Mouse (Mus musculus) kidney, embryonic 14.5 days (tissue): ENCODE results near the gene Ubl3. TPM values are rescaled to one million over a fixed set of nuclear protein-coding genes. Genes with fewer than 3 reads are reported as not detected.

ENCODE experiments used
- ATAC-seq: fragments of 200-750 bp; cut with Nextera tagmentation; 2 replicates; pipeline ENCODE4 v1.8.0; 2017; ENCODE audit warnings: moderate number of reproducible peaks, mild to moderate bottlenecking, moderate TSS enrichment, moderate library complexity; ENCODE audit not compliant: low FRiP score, low TSS enrichment
- H3K27ac ChIP-seq: fragments of 300-500 bp; sonication (generic); 2 replicates; pipeline ENCODE4 v1.5.1; 2014; ENCODE audit warnings: low read depth, mild to moderate bottlenecking, low read length, moderate library complexity, mixed read lengths
- H3K27me3 ChIP-seq: fragments of 300-500 bp; sonication (generic); 2 replicates; pipeline ENCODE4 v1.6.1; 2014; ENCODE audit warnings: mild to moderate bottlenecking, low read length; ENCODE audit not compliant: control insufficient read depth, insufficient read depth
- H3K36me3 ChIP-seq: fragments of 300-500 bp; sonication (generic); 2 replicates; pipeline ENCODE4 v1.6.1; 2014; ENCODE audit warnings: low read length, mixed read lengths; ENCODE audit not compliant: control insufficient read depth, insufficient read depth
- H3K4me1 ChIP-seq: fragments of 300-500 bp; sonication (generic); 2 replicates; pipeline ENCODE4 v1.6.1; 2014; ENCODE audit warnings: low read length, mixed read lengths; ENCODE audit not compliant: control insufficient read depth, insufficient read depth
- H3K4me2 ChIP-seq: fragments of 300-500 bp; sonication (generic); replicated peaks from 2 replicates; pipeline ENCODE4 v1.6.1; 2014; ENCODE audit warnings: low read depth, mild to moderate bottlenecking, low read length
- H3K4me3 ChIP-seq: fragments of 300-500 bp; sonication (generic); 2 replicates; pipeline ENCODE4 v1.5.1; 2014; ENCODE audit warnings: mild to moderate bottlenecking, low read length
- H3K9ac ChIP-seq: fragments of 300-500 bp; sonication (generic); 2 replicates; pipeline ENCODE4 v1.6.1; 2014; ENCODE audit warnings: low read depth, mild to moderate bottlenecking, low read length, moderate library complexity
- H3K9me3 ChIP-seq: fragments of 300-500 bp; sonication (generic); 2 replicates; pipeline ENCODE4 v1.6.1; 2016; ENCODE audit warnings: low read length; ENCODE audit not compliant: control insufficient read depth
- WGBS: fragments of 180-500 bp; shearing (Covaris S2); extraction: QIAGEN DNeasy Blood & Tissue Kit; methylation state at CpG from one replicate; pipeline ENCODE4 v1.1.7; 2014; 5-methylcytosine and 5-hydroxymethylcytosine counted together
- polyA plus RNA-seq: library from polyadenylated mRNA; unstranded; fragments of >200 nt; fragmentation: Nextera tagmentation; extraction: Ambion mirVana; gene quantifications from 2 replicates; pipeline ENCODE4 v1.2.1, GENCODE M21; 2014

The Ubl3 gene
- polyA plus RNA-seq, 1 experiment from 2014 or later, result 78.2 TPM

GRCm38 (mm10) chr5:148554701-148555100 is 2.1 kb upstream of the Ubl3 start:
- H3K9ac ChIP-seq, result no peak overlapping the region; the same call in 1 of the 2 replicates
- ATAC-seq, result no peak
- WGBS, result 4% methylated on average over 16 of the region's 16 CpGs
- no peak overlapping the region for H3K27ac ChIP-seq
- no peaks in the 10 kb centered on the region for H3K36me3 ChIP-seq
- H3K4me1 ChIP-seq, result peaks cover 12% of the 10 kb centered on the region
- no peaks in the 10 kb centered on the region for H3K27me3 ChIP-seq
- H3K9me3 ChIP-seq, result no peaks in the 10 kb centered on the region
- H3K4me2 ChIP-seq, result peak overlapping the region; percentile 39
- 0 out of 2 replicates have a peak overlapping the region, but pooled peaks have one; percentile 13 for H3K4me3 ChIP-seq

GRCm38 (mm10) chr5:148554242-148554641 is 1.7 kb upstream of the Ubl3 start:
- Histone ChIP-seq H3K4me1 (peaks cover 17% of the 10 kb centered on the region), H3K27me3 (no peaks in the 10 kb centered on the region), H3K4me3 (no peak overlapping the region), H3K36me3 (no peaks in the 10 kb centered on the region), H3K9ac (no peak overlapping the region; the same call in 1 of the 2 replicates), H3K9me3 (no peaks in the 10 kb centered on the region), H3K27ac (no peak overlapping the region), H3K4me2 (peak overlapping the region; percentile 39)
- WGBS, result 22% methylated on average over 7 of the region's 7 CpGs
- ATAC-seq, result no peak

GRCm38 (mm10) chr5:148553723-148554122 is 1.1 kb upstream of the Ubl3 start:
- Histone ChIP-seq H3K4me2 (no peak overlapping the region), H3K9me3 (no peaks in the 10 kb centered on the region), H3K9ac (no peak overlapping the region), H3K4me3 (no peak overlapping the region), H3K4me1 (peaks cover 18% of the 10 kb centered on the region), H3K36me3 (no peaks in the 10 kb centered on the region), H3K27me3 (no peaks in the 10 kb centered on the region), H3K27ac (no peak overlapping the region)
- 42% methylated on average over 14 of the region's 14 CpGs for WGBS
- ATAC-seq, result no peak

- Histone ChIP-seq H3K4me3 (peak overlapping the region; percentile 67), H3K4me2 (peak overlapping the region; percentile 69), H3K4me1 (peaks cover 33% of the 10 kb centered on the region), H3K27ac (peak overlapping the region; percentile 96), H3K27me3 (no peaks in the 10 kb centered on the region), H3K9me3 (no peaks in the 10 kb centered on the region), H3K9ac (peak overlapping the region; percentile 80), H3K36me3 (no peaks in the 10 kb centered on the region)
- ATAC-seq, result no peak
- WGBS, result 1% methylated on average over 17 of the region's 17 CpGs
These were observed 839 bp downstream of the Ubl3 start for GRCm38 (mm10) chr5:148551764-148552136.

- H3K27ac ChIP-seq, result peak overlapping the region; percentile 96
- WGBS, result under 1% methylated on average over 28 of the region's 28 CpGs
- peak overlapping the region; percentile 80 for H3K9ac ChIP-seq
- H3K27me3 ChIP-seq, result no peaks in the 10 kb centered on the region
- no peak for ATAC-seq
- peaks cover 33% of the 10 kb centered on the region for H3K4me1 ChIP-seq
- no peaks in the 10 kb centered on the region for H3K9me3 ChIP-seq
- H3K36me3 ChIP-seq, result no peaks in the 10 kb centered on the region
- peak overlapping the region; percentile 67 for H3K4me3 ChIP-seq
- peak overlapping the region; percentile 69 for H3K4me2 ChIP-seq
These were observed 1.5 kb downstream of the Ubl3 start for GRCm38 (mm10) chr5:148550821-148551763.

GRCm38 (mm10) chr5:148550393-148550792 is 2.2 kb downstream of the Ubl3 start:
- Histone ChIP-seq H3K4me1 (peaks cover 33% of the 10 kb centered on the region), H3K36me3 (no peaks in the 10 kb centered on the region), H3K9me3 (no peaks in the 10 kb centered on the region), H3K4me2 (peak overlapping the region; percentile 69), H3K27me3 (no peaks in the 10 kb centered on the region), H3K4me3 (peak overlapping the region; percentile 67), H3K9ac (peak overlapping the region; percentile 80), H3K27ac (no peak overlapping the region)
- no peak for ATAC-seq
- 2% methylated on average over 6 of the region's 6 CpGs for WGBS

GRCm38 (mm10) chr5:148549307-148549706 is 3.3 kb downstream of the Ubl3 start:
- no peak for ATAC-seq
- Histone ChIP-seq H3K9me3 (no peaks in the 10 kb centered on the region), H3K36me3 (no peaks in the 10 kb centered on the region), H3K4me1 (peaks cover 28% of the 10 kb centered on the region), H3K4me3 (no peak overlapping the region), H3K27ac (no peak overlapping the region), H3K27me3 (no peaks in the 10 kb centered on the region), H3K9ac (no peak overlapping the region), H3K4me2 (no peak overlapping the region)
- 22% methylated on average over 4 of the region's 4 CpGs for WGBS

GRCm38 (mm10) chr5:148548568-148548967 is 4.0 kb downstream of the Ubl3 start:
- Histone ChIP-seq H3K9me3 (no peaks in the 10 kb centered on the region), H3K36me3 (no peaks in the 10 kb centered on the region), H3K9ac (no peak overlapping the region), H3K4me2 (no peak overlapping the region), H3K27ac (no peak overlapping the region), H3K27me3 (no peaks in the 10 kb centered on the region), H3K4me1 (peaks cover 28% of the 10 kb centered on the region), H3K4me3 (no peak overlapping the region)
- ATAC-seq, result no peak
- 61% methylated on average over 9 of the region's 9 CpGs for WGBS

- no peak overlapping the region for H3K27ac ChIP-seq
- no peaks in the 10 kb centered on the region for H3K36me3 ChIP-seq
- H3K4me3 ChIP-seq, result no peak overlapping the region
- no peak overlapping the region for H3K9ac ChIP-seq
- peaks cover 28% of the 10 kb centered on the region for H3K4me1 ChIP-seq
- no peak overlapping the region for H3K4me2 ChIP-seq
- H3K9me3 ChIP-seq, result no peaks in the 10 kb centered on the region
- no peaks in the 10 kb centered on the region for H3K27me3 ChIP-seq
- no peak for ATAC-seq
- WGBS, result 45% methylated on average over 10 of the region's 10 CpGs
These were observed 4.6 kb downstream of the Ubl3 start for GRCm38 (mm10) chr5:148547870-148548456.
